Mouse (Mus musculus): ENCODE data around the gene March6. TPM values are rescaled to one million over a fixed set of nuclear protein-coding genes. Genes with fewer than 3 reads are reported as not detected.
A peak's percentile ranks its signal among the peaks of the same experiment; 100 is the strongest.

March6 gene
- polyA plus RNA-seq, 1 experiment from 2014 or later = 26.0 TPM

GRCm38 (mm10) chr15:31466749-31467148 is 64.1 kb downstream of the March6 start:
- Histone ChIP-seq H3K4me1 (replicated peaks) (no peaks in the 10 kb centered on the region), H3K27me3 (no peaks in the 10 kb centered on the region), H3K4me3 (no peak overlapping the region), H3K27ac (no peak overlapping the region), H3K4me2 (no peak overlapping the region), H3K36me3 (peaks cover 69% of the 10 kb centered on the region), H3K9ac (no peak overlapping the region), H3K9me3 (replicated peaks) (no peaks in the 10 kb centered on the region)
- WGBS = 93% methylated on average over 1 of the region's 1 CpGs
- ATAC-seq (replicated peaks; ENCODE audit: insufficient number of reproducible peaks, insufficient read depth, low FRiP score, low read depth) = no peak

DNA sequence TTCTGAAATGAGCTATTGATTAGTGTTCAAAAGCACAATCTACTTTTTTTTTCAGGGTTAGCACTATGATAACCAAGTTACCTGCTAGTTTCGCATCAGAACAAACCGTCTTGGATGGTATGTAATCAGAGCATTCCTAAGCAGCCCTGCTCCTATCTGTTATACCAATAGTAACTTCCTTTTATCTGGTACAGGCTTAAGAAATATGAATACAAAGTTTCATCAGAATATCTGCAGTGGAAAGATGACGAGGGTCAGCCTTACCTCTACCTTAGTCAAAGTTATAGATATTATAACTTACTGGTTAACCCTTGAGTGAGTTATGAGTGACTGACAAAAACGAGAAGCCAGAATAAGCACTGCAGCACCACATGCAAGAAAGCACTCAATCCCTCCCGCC is 64.6 kb downstream of the March6 start:
- ATAC-seq (replicated peaks; ENCODE audit: insufficient number of reproducible peaks, insufficient read depth, low FRiP score, low read depth) = no peak
- Histone ChIP-seq H3K9ac (no peak overlapping the region), H3K36me3 (peaks cover 69% of the 10 kb centered on the region), H3K4me1 (replicated peaks) (no peaks in the 10 kb centered on the region), H3K27ac (no peak overlapping the region), H3K9me3 (replicated peaks) (no peaks in the 10 kb centered on the region), H3K4me2 (no peak overlapping the region), H3K4me3 (no peak overlapping the region), H3K27me3 (no peaks in the 10 kb centered on the region)
- WGBS = 89% methylated on average over 5 of the region's 5 CpGs

DNA sequence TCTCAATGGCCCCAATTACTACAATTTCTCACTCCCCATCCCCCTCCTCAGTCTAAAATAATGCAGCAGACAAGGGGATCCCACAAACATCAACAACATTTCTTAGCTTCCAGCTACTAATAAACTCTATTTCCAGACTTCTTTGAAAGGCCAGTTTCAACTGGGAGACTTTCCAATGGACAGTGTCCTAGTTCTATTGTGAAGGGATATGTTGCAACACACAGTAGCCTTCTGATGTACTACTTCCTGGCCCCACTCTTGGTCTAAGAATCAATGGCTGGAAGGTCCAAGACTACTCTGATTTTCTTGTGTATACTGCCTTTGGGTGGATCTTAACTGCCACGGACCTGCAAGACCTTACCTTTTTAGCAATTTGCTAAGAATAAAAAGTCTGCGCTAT is 65.0 kb downstream of the March6 start:
- H3K4me1 ChIP-seq (replicated peaks) = no peaks in the 10 kb centered on the region
- no peak overlapping the region for H3K4me3 ChIP-seq
- H3K9me3 ChIP-seq (replicated peaks) = no peaks in the 10 kb centered on the region
- no peak overlapping the region for H3K4me2 ChIP-seq
- no peak for ATAC-seq (replicated peaks; ENCODE audit: insufficient number of reproducible peaks, insufficient read depth, low FRiP score, low read depth)
- 98% methylated on average over 2 of the region's 2 CpGs for WGBS
- no peak overlapping the region for H3K9ac ChIP-seq
- H3K36me3 ChIP-seq = peaks cover 72% of the 10 kb centered on the region
- no peaks in the 10 kb centered on the region for H3K27me3 ChIP-seq
- no peak overlapping the region for H3K27ac ChIP-seq

DNA sequence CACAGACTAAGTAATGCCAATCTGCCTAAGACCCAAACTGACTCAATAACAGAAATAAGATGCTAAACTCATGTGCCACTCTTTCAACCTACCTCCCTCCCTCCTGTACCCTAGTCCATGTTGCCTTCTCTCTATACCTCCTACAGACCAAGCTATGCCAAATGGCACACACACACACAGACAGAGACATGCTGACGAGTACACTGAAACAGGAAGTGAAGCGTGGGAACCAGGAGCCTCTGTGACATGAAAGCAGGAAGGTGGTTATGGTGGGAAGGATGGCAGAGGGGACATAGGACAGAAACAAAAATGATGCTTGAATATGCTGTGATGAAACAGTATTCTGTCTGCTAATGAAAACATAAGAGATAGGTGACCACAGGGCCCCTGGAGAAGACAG is 70.3 kb downstream of the March6 start:
- no peak overlapping the region for H3K4me2 ChIP-seq
- no peaks in the 10 kb centered on the region for H3K9me3 ChIP-seq (replicated peaks)
- H3K9ac ChIP-seq = no peak overlapping the region
- no peak for ATAC-seq (replicated peaks; ENCODE audit: insufficient number of reproducible peaks, insufficient read depth, low FRiP score, low read depth)
- H3K36me3 ChIP-seq = peaks cover 76% of the 10 kb centered on the region
- H3K27ac ChIP-seq = no peak overlapping the region
- H3K27me3 ChIP-seq = no peaks in the 10 kb centered on the region
- WGBS = 75% methylated on average over 2 of the region's 2 CpGs
- no peaks in the 10 kb centered on the region for H3K4me1 ChIP-seq (replicated peaks)
- no peak overlapping the region for H3K4me3 ChIP-seq

GRCm38 (mm10) chr15:31458081-31458480 is 72.8 kb downstream of the March6 start:
- Histone ChIP-seq H3K4me3 (no peak overlapping the region), H3K9ac (no peak overlapping the region), H3K4me2 (no peak overlapping the region), H3K27ac (no peak overlapping the region), H3K9me3 (replicated peaks) (no peaks in the 10 kb centered on the region), H3K36me3 (peaks cover 56% of the 10 kb centered on the region), H3K4me1 (replicated peaks) (peaks cover 5% of the 10 kb centered on the region), H3K27me3 (no peaks in the 10 kb centered on the region)
- ATAC-seq (replicated peaks; ENCODE audit: insufficient number of reproducible peaks, insufficient read depth, low FRiP score, low read depth) = no peak
- 83% methylated on average over 7 of the region's 7 CpGs for WGBS

DNA sequence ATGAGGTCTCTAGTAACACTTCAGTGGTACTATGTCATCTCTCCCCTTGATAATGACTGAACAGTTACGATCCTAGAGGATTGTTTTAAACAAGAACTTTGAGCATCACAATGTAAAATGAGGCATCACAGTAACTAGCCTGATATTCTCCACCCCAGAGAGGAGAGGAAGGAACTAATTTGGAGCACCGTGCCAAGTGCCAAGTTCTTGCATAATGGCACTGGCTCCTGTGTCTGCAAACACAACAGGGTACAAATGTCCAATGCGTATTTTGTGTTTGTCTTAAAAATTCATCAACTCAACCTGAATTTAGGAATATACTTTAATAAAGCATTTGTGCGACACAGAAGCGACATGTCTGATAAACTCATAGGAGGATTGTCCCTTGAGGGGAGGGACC is 74.5 kb downstream of the March6 start:
- WGBS = 91% methylated on average over 5 of the region's 5 CpGs

GRCm38 (mm10) chr15:31454861-31455295 is 76.0 kb downstream of the March6 start:
- peaks cover 16% of the 10 kb centered on the region for H3K4me1 ChIP-seq (replicated peaks)
- no peak for ATAC-seq (replicated peaks; ENCODE audit: insufficient number of reproducible peaks, insufficient read depth, low FRiP score, low read depth)
- no peak overlapping the region for H3K4me3 ChIP-seq
- no peak overlapping the region for H3K9ac ChIP-seq
- no peak overlapping the region for H3K27ac ChIP-seq
- peaks cover 26% of the 10 kb centered on the region for H3K36me3 ChIP-seq
- 55% methylated on average over 7 of the region's 7 CpGs for WGBS
- no peak overlapping the region for H3K4me2 ChIP-seq
- H3K9me3 ChIP-seq (replicated peaks) = no peaks in the 10 kb centered on the region
- no peaks in the 10 kb centered on the region for H3K27me3 ChIP-seq

More for the DNA sequence above, 74.5 kb downstream of the March6 start:
- peaks cover 40% of the 10 kb centered on the region for H3K36me3 ChIP-seq
- H3K4me1 ChIP-seq (replicated peaks) = peaks cover 15% of the 10 kb centered on the region
- no peaks in the 10 kb centered on the region for H3K27me3 ChIP-seq
- ATAC-seq (replicated peaks; ENCODE audit: insufficient number of reproducible peaks, insufficient read depth, low FRiP score, low read depth) = no peak
- H3K9me3 ChIP-seq (replicated peaks) = no peaks in the 10 kb centered on the region
- H3K9ac ChIP-seq = no peak overlapping the region
- H3K4me3 ChIP-seq = no peak overlapping the region
- H3K4me2 ChIP-seq = no peak overlapping the region
- H3K27ac ChIP-seq = no peak overlapping the region

GRCm38 (mm10) chr15:31454096-31454860 is 76.6 kb downstream of the March6 start:
- peak overlapping the region; percentile 90 for H3K4me2 ChIP-seq
- peak overlapping the region; percentile 76; the same call in 1 of the 2 replicates for H3K9ac ChIP-seq
- 46% methylated on average over 10 of the region's 10 CpGs for WGBS

DNA sequence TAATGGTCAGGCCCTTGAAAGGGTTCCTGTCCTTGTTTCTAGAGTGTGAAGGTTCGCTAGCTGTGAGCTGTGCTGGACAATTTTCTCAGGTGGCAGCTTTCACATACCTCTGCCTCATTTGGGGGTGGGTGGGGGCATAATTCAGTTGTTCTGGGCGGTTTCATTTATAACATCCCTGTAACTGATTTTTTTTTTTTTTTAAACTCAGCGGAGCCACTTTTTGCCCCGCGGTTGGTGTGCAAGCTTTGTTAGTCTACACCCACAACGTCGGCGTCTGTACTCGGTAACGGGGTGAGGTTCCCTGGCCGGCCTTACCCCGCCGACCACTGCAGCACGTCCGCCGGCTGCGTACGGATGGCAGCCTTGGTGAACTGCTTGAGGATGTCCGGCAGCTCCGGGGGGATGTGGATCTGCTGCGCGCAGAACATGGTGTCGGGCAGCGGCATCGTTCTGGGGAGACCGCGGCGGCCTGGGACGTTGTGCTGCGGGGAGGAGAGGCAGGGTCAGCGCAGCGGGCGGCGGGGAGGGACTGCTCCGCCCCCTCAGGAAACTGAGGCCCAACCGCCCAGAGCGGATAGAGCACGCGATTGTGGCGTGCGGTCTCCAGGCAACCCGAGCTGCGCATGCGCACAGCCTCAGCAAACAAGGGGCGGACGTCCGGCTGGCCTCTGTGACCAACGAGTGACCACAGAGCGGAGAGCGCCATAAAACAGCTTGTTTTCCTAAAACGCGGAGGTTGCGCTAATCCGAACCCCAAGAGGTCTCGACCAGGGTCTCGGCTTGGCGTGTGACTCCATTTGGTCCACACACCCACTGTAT is 77.5 kb downstream of the March6 start, which contains the start of gene Ropn1l:
Ropn1l (minus strand) TSS at position 640 of the 819 bp plus-strand sequence.
- peak within 1 kb of the TSS; percentile 91 for H3K27ac ChIP-seq
- WGBS = under 1% methylated on average over 57 of the region's 57 CpGs
- H3K4me2 ChIP-seq = peak within 1 kb of the TSS; percentile 90
- no peaks in the 10 kb centered on the region for H3K9me3 ChIP-seq (replicated peaks)
- no peaks in the 10 kb centered on the region for H3K27me3 ChIP-seq
- peak within 1 kb of the TSS; percentile 85 for H3K4me3 ChIP-seq
- H3K4me1 ChIP-seq (replicated peaks) = peaks cover 17% of the 10 kb centered on the region
- peak within 1 kb of the TSS; percentile 76 for H3K9ac ChIP-seq
- H3K36me3 ChIP-seq = peaks cover 11% of the 10 kb centered on the region
- ATAC-seq (replicated peaks; ENCODE audit: insufficient number of reproducible peaks, insufficient read depth, low FRiP score, low read depth) = peak; percentile 95

More at GRCm38 (mm10) chr15:31454096-31454860, 76.6 kb downstream of the March6 start:
- peaks cover 17% of the 10 kb centered on the region for H3K4me1 ChIP-seq (replicated peaks)
- H3K27ac ChIP-seq = peak overlapping the region; percentile 91
- ATAC-seq (replicated peaks; ENCODE audit: insufficient number of reproducible peaks, insufficient read depth, low FRiP score, low read depth) = no peak
- H3K9me3 ChIP-seq (replicated peaks) = no peaks in the 10 kb centered on the region
- peaks cover 20% of the 10 kb centered on the region for H3K36me3 ChIP-seq
- H3K4me3 ChIP-seq = peak overlapping the region; percentile 85
- H3K27me3 ChIP-seq = no peaks in the 10 kb centered on the region

DNA sequence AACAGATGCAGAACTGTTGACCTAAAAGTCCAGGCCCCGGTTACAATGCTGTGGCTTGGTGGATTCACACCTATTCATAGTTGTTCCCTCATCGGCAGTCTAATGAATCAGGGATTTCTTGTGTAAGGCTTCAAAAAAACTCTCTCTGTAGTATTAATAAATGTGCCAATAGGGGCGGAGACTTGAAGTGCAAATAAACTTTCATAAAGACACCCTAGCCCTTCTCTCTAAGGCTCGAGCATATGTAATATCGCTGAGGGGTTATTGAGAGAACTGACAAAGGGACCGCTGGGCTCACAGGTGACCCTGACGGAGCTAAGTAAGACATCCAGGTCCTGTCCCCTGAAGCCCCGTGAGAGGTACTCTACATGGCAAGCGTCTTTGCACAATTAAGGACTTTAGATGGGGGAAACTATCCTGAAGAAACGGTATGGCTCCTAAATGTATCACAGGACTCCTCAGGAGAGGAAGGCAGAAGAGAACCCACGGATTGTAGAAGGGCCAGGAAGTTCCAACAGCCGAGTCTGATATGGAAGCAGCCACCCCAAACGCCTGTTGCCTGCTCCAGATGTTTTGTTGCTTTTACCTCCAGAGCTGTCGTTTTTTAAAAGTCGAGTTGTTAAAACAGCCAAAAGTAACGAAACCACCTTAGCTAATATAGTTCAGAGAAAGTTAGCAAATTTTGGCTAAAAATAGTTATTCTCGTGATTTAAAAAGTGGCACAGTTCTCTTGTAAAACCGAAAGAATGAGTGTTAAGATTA is 78.3 kb downstream of the March6 start:
- Histone ChIP-seq H3K4me1 (replicated peaks) (peaks cover 17% of the 10 kb centered on the region), H3K9ac (peak overlapping the region; percentile 76), H3K27me3 (no peaks in the 10 kb centered on the region), H3K4me2 (peak overlapping the region; percentile 90), H3K4me3 (peak overlapping the region; percentile 85), H3K36me3 (peaks cover 6% of the 10 kb centered on the region; the same call in 1 of the 2 replicates), H3K9me3 (replicated peaks) (no peaks in the 10 kb centered on the region), H3K27ac (peak overlapping the region; percentile 91)
- WGBS = 45% methylated on average over 18 of the region's 18 CpGs
- ATAC-seq (replicated peaks; ENCODE audit: insufficient number of reproducible peaks, insufficient read depth, low FRiP score, low read depth) = no peak

DNA sequence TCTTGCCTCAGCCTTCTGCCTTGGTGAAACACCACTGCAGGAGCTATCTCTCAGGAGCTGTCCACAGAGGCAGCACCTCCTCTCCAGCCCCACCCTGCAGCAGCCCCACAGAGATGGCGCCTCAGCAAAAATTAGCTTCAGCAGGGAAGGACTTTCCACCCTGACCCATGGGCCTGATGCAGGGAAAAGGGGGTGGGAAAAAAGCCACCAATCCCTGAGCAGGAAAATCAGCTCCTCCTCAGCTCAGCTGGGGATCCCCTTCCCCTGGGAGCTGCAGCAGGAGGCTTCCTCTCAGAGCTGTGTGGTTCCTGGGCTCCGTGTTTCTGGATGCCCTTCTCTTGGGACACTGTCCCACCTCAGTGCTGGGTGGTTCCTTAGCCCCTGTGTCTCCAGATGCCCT is 81.1 kb downstream of the March6 start:
- H3K9ac ChIP-seq = no peak overlapping the region
- H3K4me1 ChIP-seq (replicated peaks) = peaks cover 15% of the 10 kb centered on the region
- no peaks in the 10 kb centered on the region for H3K36me3 ChIP-seq
- H3K4me2 ChIP-seq = no peak overlapping the region
- no peaks in the 10 kb centered on the region for H3K27me3 ChIP-seq
- no peak for ATAC-seq (replicated peaks; ENCODE audit: insufficient number of reproducible peaks, insufficient read depth, low FRiP score, low read depth)
- H3K27ac ChIP-seq = no peak overlapping the region
- WGBS = 13% methylated on average over 2 of the region's 2 CpGs
- no peaks in the 10 kb centered on the region for H3K9me3 ChIP-seq (replicated peaks)
- H3K4me3 ChIP-seq = no peak overlapping the region
